Mouse (Mus musculus): Measurements from ENCODE around the gene Ttbk1. TPM values are rescaled to one million over a fixed set of nuclear protein-coding genes. Genes with fewer than 3 reads are reported as not detected.

Gene Ttbk1
- polyA plus RNA-seq, 1 experiment = 0.06 TPM

DNA sequence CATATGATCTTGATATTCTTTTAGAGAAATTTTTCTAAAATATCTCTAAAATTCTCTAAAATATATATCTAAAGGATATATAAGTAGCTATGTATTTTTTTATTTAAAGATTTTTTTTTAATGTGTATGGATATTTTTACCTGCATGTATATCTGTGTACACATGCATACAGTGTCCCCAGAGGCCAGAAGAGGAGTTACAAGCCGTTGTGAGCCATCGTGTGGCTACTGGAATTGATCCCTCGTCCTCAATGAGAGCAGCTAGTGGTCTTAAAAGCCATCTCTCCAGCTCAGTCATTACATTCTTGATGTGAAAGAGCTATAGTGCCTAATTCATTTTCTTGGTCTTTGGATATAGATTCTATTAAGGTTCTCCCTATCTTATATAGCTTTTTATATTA is 79.0 kb downstream of the Ttbk1 start:
- DNase-seq (ENCODE audit: low spot score) = no peak

DNA sequence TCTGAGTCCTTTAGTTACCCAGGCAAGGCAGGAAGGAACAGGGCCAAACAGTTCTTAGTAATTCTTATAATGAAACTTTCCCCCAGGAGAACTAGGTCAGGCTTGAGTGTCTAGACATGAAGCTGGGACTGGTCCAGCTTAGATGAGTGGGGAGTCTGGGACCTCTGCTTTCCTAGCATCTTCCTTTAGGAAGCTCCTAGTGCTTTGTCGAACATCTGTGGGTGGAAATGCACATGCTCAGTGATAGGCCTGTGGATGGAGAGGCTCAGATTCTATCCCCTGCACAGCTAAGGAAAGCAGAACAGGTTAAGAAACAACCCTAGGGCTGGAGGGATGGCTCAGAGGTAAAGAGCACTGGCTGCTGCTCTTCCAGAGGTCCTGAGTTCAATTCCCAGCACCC is 92.8 kb downstream of the Ttbk1 start:
- DNase-seq (ENCODE audit: low spot score) = no peak

DNA sequence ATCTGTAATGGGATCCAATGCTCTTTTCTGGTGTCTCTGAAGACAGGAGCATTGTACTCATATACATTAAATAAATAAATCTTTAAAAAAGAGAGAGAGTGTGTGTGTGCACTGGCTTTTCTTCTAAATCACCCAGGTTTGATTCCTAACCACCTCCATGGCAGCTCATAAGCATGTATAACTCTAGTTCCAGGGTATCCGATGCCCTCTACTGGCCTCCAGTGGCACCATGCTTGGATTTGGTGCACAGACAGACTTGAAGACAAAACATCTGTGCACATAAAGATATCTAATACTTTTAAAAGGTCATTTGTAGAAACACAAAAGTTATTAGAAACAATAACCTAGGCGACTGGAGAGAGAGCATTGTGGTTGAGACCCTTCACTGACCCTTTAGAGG is 94.5 kb downstream of the Ttbk1 start:
- no peak for DNase-seq (ENCODE audit: low spot score)

Other genes starting within 250 kb of the Ttbk1 start
- 60.7 and 75.2 TPM in 2 replicates for gene Polr1c, start 239.6 kb downstream of the Ttbk1 start, polyA plus RNA-seq (2012; rRNA removed)
- 93.6 and 98.7 TPM in 2 replicates for gene Yipf3, start 239.6 kb downstream of the Ttbk1 start, polyA plus RNA-seq (2012; rRNA removed)
- gene Lrrc73, start 234.1 kb downstream of the Ttbk1 start, polyA plus RNA-seq (2012; rRNA removed) = 1.6 and 1.9 TPM in 2 replicates
- gene Tjap1, start 204.6 kb downstream of the Ttbk1 start, polyA plus RNA-seq (2012; rRNA removed) = 37.6 and 41.0 TPM in 2 replicates
- 19.8 and 27.6 TPM in 2 replicates for gene Dlk2, start 190.3 kb downstream of the Ttbk1 start, polyA plus RNA-seq (2012; rRNA removed)
- gene Abcc10, start 159.3 kb downstream of the Ttbk1 start, polyA plus RNA-seq (2012; rRNA removed) = 16.3 and 19.3 TPM in 2 replicates
- 10.1 and 11.7 TPM in 2 replicates for gene Zfp318, start 103.9 kb downstream of the Ttbk1 start, polyA plus RNA-seq (2012; rRNA removed)
- 0.76 and 1.6 TPM in 2 replicates for gene Crip3, start 58.7 kb downstream of the Ttbk1 start, polyA plus RNA-seq (2012; rRNA removed)
- gene Slc22a7, start 49.2 kb downstream of the Ttbk1 start, polyA plus RNA-seq (2012; rRNA removed) = not detected in 2 replicates
- gene Dnph1, start 9.0 kb upstream of the Ttbk1 start, polyA plus RNA-seq (2012; rRNA removed) = 6.1 and 7.0 TPM in 2 replicates
- 22.9 and 29.3 TPM in 2 replicates for gene Cul9, start 58.7 kb upstream of the Ttbk1 start, polyA plus RNA-seq (2012; rRNA removed)
- 122 and 145 TPM in 2 replicates for gene Srf, start 68.5 kb upstream of the Ttbk1 start, polyA plus RNA-seq (2012; rRNA removed)
- 14.9 and 21.1 TPM in 2 replicates for gene Ptk7, start 141.8 kb upstream of the Ttbk1 start, polyA plus RNA-seq (2012; rRNA removed)
- gene Klc4, start 158.3 kb upstream of the Ttbk1 start, polyA plus RNA-seq (2012; rRNA removed) = 16.5 and 21.6 TPM in 2 replicates
- gene Mrpl2, start 158.6 kb upstream of the Ttbk1 start, polyA plus RNA-seq (2012; rRNA removed) = 49.8 and 54.6 TPM in 2 replicates
- gene Cul7, start 162.7 kb upstream of the Ttbk1 start, polyA plus RNA-seq (2012; rRNA removed) = 23.5 and 29.9 TPM in 2 replicates
- gene Rrp36, start 186.7 kb upstream of the Ttbk1 start, polyA plus RNA-seq (2012; rRNA removed) = 37.1 and 44.6 TPM in 2 replicates
- 99.0 and 106 TPM in 2 replicates for gene Mea1, start 191.1 kb upstream of the Ttbk1 start, polyA plus RNA-seq (2012; rRNA removed)
- 56.6 and 59.4 TPM in 2 replicates for gene Klhdc3, start 193.2 kb upstream of the Ttbk1 start, polyA plus RNA-seq (2012; rRNA removed)
- gene Ppp2r5d, start 217.4 kb upstream of the Ttbk1 start, polyA plus RNA-seq (2012; rRNA removed) = 42.6 and 46.2 TPM in 2 replicates
- gene Pex6, start 223.8 kb upstream of the Ttbk1 start, polyA plus RNA-seq (2012; rRNA removed) = 30.1 and 34.3 TPM in 2 replicates
- gene Gnmt, start 241.5 kb upstream of the Ttbk1 start, polyA plus RNA-seq (2012; rRNA removed) = 0.78 and 1.2 TPM in 2 replicates

Measured in urinary bladder, adult 2 months (tissue).